Mouse (Mus musculus): Measurements from ENCODE around the gene Nav2.

Gene Nav2

DNA sequence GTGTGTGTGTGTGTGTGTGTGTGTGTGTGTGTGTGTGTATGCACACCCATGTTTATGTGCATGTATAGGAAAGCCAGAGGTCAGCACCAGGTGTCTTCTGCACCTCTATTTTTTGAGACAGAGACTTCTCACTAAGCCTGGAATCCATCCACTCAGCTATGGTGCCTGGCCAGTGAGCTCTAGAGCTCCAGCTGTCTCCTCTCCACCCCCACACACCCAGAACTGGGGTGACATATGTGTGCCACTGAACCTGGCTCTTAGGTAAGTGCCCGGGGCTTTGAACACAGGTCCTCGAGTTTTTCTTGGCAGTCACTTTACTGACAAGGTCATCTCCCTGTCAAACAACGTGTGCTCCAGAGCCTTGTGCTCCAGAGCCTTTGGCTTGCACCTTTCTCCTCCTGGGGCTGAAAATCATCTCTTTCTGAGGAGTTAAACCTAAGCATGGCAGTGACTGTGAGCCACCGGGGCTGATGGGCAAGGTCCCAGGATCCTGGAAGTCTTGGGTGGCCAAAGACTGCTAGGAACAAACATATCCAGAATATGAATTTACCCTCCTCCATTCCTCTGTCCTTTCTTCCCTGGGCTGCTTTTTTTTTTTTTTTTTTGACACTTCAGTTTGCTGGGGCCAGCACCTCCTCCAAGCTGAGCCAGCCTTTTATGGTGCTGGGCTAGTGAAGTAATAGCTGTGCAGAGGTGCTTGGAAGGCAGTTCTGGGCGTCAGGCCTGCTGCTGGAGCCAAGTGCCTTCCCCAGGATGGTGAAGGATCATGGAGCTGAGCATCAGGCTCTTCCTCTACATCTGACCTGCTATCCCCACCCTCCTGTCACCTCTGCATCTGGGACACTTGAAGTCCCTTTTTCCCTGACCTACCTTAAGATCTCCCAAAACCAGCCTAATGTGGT lies 298.5 kb downstream of the Nav2 start:
- DNase-seq (ENCODE audit: low spot score): no peak

DNA sequence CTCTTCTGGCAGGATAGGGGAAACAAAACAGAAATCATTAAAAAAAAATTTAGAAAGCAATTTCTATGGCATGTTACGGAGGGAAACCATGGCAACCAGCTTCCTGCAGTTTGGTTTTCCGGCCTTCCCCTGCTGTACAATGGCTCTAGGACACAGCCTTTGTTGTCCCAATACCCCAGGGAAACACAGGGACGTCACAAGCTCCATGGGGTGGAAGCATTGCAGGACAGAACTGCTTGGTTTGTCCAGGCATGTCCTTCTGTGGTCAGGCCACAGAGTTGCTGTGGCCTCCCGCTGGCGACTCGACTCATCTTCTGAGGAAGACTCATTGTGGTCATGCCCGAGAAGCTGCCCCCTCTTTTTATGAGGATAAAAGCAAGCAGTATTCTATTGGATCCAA lies 301.0 kb downstream of the Nav2 start:
- peak; percentile 28 for DNase-seq (ENCODE audit: low spot score)

GRCm38 (mm10) chr7:49210721-49211120 lies 302.2 kb downstream of the Nav2 start:
- no peak for DNase-seq (ENCODE audit: low spot score)

GRCm38 (mm10) chr7:49213011-49213410 lies 304.5 kb downstream of the Nav2 start:
- no peak for DNase-seq (ENCODE audit: low spot score)

DNA sequence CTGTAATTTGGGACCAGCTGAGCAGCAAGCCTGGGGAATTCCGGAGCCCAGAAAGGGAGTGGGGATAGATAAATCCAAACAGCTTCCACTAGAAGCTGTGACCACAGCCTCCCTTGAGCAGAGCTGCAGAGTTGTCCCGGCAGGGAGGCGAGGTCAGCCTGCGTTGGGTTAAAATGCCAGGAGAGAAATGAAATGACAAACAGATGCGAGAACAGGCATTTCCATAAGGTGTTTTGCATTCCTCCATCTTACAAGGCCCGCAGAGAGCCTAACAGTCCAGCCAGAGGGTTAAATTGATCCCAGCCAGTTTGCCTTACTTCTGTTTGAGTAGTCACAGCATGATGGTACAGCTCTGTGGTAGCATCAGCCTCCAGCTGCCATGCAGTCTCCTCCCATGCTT lies 309.3 kb downstream of the Nav2 start:
- DNase-seq (ENCODE audit: low spot score): peak; percentile 18

GRCm38 (mm10) chr7:49225741-49226140 lies 317.2 kb downstream of the Nav2 start:
- DNase-seq (ENCODE audit: low spot score): no peak

- no peak for DNase-seq (ENCODE audit: low spot score)
Measured at GRCm38 (mm10) chr7:49232969-49233368, 324.5 kb downstream of the Nav2 start.

DNA sequence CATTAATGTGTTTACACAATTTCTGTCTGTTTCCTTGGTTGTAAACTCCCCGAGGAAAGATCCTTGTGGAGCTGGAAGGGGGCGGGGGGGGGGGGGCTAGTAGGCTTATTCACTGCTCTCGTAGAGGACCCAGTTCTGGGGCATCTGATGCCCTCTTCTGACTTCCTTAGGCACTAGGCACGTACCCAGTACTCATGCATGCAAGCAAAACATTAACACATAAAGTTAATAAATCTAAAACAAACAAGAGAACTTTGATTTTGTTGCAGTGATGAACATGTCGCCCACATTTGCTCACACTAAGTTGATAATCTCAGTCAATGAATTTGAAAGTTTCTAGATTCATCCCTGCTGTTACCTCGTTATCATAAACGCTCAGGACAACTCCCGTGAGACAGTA lies 325.8 kb downstream of the Nav2 start:
- no peak for DNase-seq (ENCODE audit: low spot score)

DNA sequence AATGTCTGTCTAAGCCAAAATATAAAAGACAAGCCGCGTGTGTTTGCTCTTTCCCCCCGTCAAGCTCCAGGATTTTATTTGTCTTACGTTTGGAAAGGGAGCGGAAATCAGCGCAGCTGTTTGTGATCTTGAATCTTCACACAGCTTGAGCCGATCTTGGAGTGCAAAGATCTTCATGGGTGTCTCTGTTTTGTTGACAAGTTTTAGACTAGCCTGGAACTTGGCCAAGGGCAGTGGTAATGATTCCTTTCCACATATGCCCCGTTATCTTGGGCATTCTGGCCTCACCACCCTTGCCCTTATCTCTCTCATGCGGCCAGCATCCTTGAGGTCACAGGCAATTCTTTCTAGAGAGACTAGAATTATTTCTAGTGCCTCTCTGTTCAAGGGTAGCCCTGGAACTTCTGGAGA lies 326.8 kb downstream of the Nav2 start:
- DNase-seq (ENCODE audit: low spot score): no peak

DNA sequence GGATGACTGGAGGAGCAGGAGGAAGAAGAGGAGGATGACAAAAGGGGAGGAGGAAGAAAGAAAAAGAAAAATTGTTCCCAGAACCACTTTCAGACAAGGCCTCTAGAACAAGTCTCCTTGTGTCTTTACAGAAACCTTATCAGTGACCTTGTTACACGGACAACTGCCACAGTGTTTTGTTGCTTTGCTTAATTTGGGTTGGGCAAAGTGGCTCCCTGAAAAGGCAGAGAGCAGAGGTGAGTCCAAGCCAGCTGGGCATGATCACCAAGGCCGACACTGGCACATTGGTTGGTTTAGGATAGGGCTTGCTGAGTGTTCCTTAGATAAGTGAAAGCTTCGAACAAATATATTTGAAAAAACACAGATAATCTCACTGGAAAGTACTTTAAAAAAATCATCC lies 327.3 kb downstream of the Nav2 start:
- no peak for DNase-seq (ENCODE audit: low spot score)

DNA sequence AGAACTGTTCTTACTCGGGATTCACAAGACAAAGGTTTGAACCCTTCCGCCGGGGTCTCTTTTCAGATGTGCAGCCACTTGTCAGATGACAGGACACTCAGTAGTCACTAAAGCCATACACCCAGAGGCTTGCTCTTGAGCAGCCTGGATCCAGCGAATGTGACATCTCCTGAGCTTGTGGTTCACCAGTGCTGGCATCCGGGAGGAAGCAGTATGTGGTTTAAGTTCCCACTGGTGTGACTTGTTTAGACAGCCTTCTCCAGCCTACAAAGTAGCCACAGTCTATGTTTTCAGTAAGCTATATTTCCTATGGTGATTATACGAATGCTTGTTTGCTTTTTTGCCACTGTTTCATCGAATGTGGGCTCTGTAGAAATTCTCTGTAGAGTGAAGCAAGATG lies 331.9 kb downstream of the Nav2 start:
- DNase-seq (ENCODE audit: low spot score): no peak

DNA sequence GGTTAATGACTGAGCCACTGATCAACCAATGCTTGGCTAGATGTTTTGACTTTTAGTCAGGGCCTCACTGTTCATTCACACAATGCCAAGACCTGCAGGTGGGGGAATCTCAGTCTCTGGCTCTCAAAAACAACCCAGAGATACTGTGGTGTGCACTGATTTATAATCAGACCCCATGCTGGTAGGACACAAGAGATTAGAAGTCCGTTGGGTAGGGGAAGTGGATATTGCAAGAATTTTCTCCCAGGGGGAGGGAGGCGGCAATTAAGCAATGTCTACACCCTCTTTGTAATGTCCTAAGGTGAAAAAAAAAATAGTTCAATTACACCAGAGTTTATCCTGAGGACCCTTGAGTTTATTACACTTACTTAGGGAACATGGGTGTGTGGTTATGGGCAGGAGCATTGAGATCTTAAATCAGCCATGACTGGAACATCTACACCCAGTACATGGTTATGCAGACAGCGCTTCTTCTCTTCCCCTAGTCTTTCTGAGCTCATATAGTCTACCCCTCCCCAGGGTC lies 332.8 kb downstream of the Nav2 start:
- DNase-seq (ENCODE audit: low spot score): no peak

GRCm38 (mm10) chr7:49242261-49242660 lies 333.7 kb downstream of the Nav2 start:
- no peak for DNase-seq (ENCODE audit: low spot score)

GRCm38 (mm10) chr7:49243079-49243478 lies 334.6 kb downstream of the Nav2 start:
- DNase-seq (ENCODE audit: low spot score): no peak

GRCm38 (mm10) chr7:49245537-49246239 lies 337.2 kb downstream of the Nav2 start:
- peak; percentile 97 for DNase-seq (ENCODE audit: low spot score)

- no peak for DNase-seq (ENCODE audit: low spot score)
Measured at GRCm38 (mm10) chr7:49246240-49246578, 337.7 kb downstream of the Nav2 start.

GRCm38 (mm10) chr7:49246584-49247481 lies 338.3 kb downstream of the Nav2 start:
- DNase-seq (ENCODE audit: low spot score): no peak

DNA sequence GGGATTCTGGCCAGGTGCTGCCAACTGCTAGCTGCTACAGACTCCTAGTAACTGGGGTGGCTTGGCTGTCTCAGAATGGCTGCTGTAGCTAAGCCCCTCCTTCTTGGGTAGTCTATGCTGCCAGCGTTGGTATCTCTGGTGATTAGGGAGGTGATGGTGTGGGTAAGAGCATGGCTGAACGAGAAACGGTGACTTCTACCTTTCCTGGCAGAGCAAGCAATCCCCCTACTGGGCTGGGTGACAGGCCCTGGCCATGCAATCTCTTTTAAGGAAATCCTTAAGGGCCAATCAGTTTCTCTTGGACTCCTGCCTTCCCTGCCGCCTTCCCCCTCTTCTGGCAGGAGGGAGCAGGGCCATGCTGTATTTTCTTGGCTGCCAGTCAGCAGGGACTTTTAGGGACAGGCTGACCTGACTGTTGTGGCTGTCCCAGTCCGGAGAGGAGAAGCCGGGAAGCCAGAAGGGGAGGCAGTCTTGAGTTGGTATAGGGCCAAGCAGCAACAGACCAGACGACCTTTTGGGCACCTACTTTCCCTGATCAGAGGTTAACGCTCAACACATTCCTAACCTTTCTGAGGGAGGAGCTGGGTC lies 339.3 kb downstream of the Nav2 start:
- no peak for DNase-seq (ENCODE audit: low spot score)

- DNase-seq (ENCODE audit: low spot score): no peak
Measured at GRCm38 (mm10) chr7:49248333-49249086, 340.0 kb downstream of the Nav2 start.

DNA sequence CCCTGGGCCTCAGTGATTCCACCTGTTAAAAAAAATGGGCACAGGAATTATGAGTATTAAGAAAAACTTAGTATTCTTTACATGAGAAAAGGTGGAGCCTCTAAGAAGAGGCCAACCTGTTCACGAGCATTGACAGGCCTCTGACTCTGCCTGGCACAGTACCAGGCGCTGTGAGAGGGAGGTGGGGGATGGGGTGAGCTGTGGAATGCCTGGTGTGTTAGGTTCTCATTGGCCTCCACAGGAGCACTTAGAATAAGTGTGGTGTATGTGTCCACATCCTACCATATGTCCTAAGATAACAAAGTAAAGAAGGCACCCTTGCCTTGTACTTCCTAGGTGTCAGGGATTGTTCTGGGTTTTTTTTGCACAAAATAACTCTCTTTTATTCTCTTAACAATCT lies 340.9 kb downstream of the Nav2 start:
- no peak for DNase-seq (ENCODE audit: low spot score)

DNA sequence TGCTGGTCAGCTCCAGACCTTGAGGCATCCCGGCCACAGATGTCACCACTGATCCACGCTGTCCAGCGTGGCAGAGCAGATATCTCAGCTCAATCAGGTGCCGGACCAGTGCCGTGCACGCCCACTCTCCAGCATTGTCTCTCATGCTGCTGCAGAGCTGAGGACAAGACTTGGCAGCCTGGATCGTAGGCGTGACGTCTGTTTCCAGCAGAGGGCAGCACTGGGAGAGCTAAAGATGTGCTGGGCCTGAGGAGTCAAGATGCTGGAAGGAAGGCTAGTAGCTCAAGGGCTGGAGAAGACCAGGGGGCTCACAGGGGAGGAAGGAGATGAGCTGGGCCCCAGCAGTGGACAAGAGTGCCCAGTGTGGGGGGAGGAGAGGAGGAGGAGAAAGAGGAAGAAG lies 341.5 kb downstream of the Nav2 start:
- DNase-seq (ENCODE audit: low spot score): peak; percentile 92

Measured in embryo, embryonic 10.5 days (tissue).